Mouse (Mus musculus): ENCODE measurements around the gene Lsm4.

Gene Lsm4

DNA sequence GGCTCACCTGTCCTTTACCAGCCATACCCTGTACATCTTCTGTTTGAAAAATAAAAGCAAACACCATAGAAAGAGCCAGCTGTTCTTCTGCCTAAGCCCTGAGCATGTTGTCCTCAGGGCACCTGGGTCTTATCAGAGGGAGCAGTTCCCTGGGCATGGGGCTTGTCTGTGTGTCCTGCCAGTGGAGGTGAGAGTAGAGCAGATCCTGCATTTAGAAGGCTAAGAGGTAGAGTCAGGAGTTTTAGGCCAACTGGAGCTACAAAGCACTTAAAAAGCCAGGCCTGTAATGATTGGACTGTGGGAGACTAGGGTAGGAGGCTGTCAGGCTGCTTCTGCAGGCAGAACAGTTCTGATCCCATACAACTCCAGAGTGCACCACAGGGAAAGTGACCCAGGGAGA is 5.6 kb downstream of the Lsm4 start:
- no peak for DNase-seq (ENCODE audit: low read depth, low spot score)

DNA sequence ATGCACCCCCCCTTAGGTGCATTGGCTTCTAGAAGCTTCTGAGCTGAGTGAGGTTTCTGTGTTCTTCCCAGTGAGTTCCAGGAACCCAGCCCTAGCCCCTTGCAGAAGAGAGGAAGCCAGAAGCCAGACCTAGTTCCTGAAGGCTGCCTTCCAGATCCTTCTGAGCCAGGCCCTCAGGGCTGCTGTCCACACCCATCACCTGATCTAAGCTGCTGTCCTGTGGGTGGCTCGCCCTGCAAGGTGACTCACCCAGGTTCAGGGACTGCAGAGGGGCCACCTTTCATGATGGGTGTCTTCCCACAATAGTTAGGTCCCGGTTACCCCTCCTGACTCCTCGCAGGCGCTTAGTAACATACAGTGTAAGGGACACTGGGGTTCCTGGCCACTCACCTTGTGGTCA is 6.4 kb downstream of the Lsm4 start:
- no peak for DNase-seq (ENCODE audit: low read depth, low spot score)

DNA sequence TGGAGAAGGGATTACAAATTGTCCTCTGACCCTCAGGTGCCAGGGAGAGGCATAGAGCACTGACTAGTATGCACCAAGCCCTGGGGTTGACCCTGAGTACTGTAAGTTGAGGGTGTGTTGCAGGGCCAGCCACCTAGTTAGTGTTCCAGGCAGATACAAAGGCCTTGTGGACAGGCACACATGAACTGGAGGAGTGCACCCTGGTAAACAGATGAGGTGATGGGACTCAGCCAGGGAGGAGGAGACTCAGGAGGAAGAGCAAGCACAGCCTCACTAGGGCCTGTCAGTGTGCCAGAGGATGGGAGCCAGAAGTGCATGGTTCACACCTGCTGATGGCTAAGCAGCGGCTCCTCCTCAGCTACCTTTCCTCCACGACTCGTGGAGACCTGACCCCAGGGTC is 7.0 kb downstream of the Lsm4 start:
- DNase-seq (ENCODE audit: low read depth, low spot score) = no peak

DNA sequence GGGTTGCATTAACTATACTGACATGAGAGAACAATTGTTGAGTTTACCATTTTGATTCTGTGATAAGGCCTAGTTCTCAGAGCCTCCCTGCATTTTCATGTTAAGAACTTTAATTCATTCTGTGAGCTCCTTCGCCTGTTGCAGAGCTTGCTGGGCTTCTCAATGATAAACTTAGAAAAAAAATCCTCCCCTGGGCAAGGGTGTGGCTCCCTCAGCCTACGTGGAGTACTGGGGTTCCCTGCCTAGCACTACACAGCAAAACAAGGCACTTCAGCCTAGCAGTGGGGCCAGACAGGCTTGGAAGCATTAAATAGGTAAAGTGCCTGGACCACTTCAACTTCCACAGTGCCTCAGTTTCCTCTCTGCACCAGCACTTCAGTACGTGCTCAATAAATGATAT is 8.4 kb downstream of the Lsm4 start:
- no peak for DNase-seq (ENCODE audit: low read depth, low spot score)

DNA sequence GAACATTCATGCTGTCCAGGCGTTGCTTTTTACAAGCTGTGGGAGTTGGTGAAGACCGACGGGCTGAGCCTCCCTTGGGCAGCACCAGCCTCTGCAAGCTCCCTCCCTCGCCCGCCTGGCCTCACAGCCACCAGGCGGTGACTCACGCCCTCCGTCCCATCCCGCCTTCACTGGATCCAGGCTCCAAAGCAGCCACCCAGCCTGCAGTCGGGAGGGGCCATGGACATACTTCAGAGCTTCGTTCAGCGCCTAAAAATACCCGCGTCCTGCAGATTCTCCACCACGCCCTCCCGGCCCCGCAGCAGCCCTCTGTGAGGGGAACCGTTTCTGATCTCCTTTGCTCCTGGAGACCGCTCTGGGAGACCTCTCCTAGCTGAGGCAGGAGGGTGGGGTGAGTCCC is 9.1 kb downstream of the Lsm4 start:
- DNase-seq (ENCODE audit: low read depth, low spot score) = no peak

DNA sequence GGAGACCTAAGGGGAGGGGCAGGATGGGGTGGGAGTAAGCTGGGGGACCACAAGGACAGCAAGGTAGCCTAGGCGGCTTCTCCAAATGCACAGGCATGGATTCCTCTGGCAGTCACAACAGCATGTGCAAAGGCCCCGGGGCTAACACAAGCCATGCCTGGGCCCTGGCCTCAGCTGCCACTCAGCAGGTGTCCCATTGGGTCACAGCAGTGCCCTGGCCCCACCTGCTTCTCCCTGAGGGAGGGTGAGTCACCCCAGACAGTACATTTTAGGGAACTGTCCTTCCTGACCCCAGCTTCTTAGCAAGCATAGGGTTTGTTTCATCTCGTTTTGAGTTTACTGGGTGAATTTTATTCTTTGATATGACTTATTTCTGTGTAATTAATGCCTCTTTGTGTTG is 9.6 kb downstream of the Lsm4 start:
- DNase-seq (ENCODE audit: low read depth, low spot score) = peak; percentile 25

DNA sequence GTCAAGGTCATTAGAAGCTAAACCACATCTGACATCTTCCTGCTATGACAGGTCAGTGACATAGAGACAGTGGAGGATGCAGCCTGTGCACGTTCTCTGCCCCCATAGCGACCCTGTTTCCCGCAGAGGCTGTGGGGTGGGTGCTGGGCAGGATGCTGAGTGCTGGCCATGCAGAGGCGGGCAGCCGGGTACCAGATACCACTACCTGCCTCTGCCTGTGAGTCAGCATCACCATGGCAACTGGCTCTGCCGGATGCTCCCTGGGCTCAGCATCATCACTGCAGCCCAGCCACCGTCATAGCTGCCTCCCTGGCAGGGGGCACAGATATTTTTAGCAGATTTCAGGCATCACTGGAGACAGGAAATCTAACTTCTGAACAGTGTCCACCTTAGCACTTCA is 11.2 kb downstream of the Lsm4 start:
- no peak for DNase-seq (ENCODE audit: low read depth, low spot score)

DNA sequence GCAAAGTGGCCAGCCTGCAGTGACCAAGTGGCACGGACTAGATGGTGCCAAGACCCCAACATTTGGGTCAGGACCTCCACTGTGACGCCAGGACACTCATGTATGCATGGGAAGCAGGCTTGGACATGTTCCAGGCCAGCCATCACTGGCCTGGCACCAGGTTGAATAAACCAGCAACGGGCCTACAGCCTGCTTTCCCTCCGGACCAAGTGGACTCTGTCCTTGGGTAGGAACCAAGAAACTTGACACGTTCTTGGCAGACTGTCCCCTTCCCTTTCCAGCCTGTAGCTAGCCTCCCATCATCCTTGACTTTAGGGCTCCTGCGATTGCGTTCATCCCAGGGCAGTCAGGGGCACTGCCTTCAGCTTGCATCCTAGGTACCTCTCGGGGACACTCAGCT is 14.5 kb downstream of the Lsm4 start:
- no peak for DNase-seq (ENCODE audit: low read depth, low spot score)

DNA sequence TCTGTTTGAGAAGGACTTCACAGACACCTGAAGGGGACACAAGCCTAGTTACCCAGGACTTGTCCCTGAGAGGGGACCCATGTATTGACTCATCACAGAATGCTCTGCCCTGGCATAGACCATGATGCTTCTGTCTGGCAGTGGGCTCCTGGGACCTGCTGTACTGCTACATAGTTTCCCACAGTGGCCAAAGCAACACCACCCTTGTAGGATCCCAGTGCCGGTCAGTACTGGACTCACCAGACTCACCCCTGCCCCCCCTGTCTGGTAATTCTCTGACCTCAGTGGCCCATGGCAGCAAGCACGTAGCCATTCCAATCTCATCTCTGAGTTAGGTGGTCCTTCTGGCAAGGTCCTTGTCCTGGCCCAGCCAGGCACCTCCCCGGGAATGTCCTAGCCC is 15.1 kb downstream of the Lsm4 start:
- no peak for DNase-seq (ENCODE audit: low read depth, low spot score)

DNA sequence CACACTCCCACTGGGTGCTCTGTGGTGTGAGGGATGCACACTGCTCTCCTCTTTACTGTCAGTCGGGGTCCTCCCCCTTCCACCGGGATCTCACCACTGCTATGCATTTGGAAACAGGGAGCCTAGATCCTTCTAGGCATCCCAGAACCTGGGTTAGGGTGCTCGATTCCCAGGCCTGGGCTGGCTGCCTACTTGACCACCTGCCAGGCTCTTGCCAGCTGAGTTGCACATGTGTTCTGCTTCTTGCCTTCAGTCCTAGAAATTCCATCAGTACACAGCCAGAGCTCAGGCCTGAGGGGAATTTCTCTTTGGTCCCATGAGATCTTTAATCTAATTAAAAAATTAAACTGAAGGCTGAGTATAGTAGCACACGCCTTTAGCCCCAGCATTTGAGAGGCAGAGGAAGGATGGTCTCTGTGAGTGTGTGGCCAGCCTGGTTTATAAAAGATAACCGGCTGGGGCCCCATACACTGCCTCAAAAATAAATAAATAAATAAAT is 16.9 kb downstream of the Lsm4 start:
- DNase-seq (ENCODE audit: low read depth, low spot score) = no peak

DNA sequence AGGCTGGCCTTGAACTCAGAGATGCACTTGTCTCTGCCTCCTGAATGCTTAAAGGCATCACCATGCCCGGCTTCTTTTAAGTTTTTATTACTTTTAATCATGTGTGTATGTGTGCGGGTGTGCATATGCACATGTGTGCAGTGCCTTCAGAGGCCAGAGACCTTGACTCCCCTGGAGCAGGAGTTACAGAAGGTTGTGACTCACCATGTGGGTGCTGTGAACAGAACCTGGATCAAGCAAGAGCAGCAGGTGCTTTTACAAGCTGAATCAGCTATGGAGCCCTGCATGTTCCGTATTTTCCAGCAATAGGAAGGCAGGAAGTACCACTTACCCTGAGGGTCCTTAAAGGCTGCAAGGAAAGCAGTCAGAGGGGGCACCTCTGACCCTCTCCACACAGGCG is 18.2 kb downstream of the Lsm4 start:
- DNase-seq (ENCODE audit: low read depth, low spot score) = no peak

DNA sequence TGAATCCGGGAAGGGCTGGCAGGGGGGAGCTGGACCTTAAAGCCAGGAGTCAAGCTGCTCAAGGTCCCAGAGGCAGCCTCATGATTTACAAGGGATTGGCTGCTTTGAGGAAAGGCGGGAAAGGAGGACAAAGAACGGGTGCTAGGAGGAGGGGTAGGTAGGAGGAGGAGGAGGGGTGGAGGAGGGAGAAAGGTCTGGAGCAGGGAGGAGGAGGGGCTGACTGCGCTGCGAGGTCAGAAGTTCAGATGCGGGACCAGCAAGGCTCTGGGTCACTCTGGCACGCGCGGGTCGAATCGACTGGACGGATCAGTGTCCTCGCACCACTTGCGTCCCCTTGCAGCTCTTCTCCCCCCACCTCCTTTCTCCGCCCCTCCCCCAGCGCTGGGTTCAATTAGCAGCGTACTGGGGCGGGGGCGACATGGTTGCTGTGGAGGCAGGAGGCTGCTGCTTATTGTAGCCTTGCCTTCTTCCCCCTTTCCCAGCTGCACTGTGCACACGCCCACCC is 18.7 kb downstream of the Lsm4 start:
- no peak for DNase-seq (ENCODE audit: low read depth, low spot score)

DNA sequence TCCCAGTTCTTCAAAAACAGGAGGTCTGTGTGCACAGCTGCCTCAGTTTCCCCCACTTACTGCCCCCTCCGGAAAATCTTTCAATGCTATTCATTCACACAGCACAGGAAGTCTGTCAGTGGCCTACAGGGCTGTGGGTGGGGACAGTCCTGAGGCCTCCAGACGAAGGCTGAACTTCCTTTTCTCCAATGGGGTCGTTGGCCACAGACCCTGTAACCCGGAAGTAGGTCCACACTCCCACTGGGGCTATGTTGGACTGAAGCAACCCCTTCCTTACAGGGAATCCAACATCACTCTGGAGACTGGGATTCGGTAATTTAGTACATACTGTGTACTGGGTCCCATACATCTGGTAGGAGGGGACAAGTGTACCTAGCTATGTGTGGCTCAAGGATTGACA is 20.6 kb downstream of the Lsm4 start:
- DNase-seq (ENCODE audit: low read depth, low spot score) = peak; percentile 69

DNA sequence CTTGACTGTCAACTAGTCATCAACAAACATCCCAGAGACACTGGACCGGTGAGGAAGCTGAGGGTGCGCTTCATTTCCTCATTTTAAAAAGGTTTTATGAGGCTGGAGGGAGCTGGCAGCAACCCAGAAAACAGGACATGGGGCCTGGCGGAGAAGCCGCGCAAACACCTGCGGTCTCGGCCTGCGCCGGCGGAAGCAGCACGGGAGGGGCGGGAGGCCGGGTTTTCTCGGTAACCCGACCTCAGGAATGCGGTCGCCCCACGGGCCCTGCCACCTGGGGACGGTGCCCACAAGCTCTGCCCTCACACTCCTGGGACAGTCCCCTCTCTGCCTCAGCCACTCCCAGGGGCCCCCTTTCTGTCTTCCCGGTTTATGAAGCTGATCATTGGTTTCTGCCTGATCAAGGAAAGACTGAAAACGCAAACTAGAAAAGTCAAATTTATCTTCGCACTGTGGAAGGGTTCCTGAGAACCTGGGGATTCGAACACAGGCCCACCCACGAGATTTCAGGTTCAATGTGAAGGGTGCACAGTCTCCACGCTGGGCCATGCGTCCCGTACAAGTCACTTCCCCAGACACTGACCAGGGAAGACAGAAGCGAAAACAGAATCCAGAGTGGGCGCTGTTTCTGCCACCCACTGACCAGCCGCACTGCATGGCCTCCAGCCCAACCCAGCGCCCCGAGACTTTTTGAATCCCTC is 22.4 kb downstream of the Lsm4 start:
- DNase-seq (ENCODE audit: low read depth, low spot score) = peak; percentile 94

DNA sequence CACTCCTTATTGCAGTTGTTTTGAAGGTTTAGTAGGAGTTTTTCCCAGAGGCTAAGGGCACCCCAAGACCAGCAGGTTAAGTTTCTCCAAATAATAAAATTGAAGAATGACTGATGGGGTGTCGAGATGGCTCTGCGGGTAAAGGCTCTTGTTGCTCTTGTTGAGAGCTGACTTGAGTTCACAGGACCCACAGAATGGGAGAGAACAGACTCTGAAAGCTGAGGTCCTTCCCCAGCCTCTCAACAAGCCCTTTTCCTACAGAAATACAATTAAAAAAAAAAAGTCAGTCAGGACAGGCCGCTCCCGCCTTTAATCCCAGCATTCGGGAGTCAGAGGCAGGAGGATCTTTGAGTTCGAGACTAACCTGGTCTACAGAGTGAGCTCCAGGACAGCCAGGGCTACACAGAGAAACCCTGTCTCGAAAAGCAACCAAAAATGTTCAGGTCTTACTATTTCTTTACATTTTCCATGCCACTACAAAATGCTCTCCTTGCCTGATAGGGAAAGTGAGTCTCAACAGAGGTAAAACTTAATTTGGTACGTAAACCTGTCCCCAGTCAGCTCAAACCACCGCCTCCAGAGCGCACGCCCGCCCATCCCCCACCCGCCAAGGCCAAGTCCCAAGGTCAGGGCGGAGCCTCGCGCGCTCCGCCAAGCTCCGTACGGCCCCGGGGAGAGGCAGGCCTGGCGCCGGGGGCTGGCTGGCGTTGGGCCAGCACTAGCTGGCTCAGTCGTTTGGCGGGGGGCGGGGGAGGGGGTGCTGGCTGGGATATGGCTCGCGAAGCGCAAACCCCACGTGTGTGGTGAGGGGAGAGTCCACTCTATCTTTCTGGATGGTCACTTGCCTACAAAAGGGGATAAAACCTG is 23.2 kb downstream of the Lsm4 start:
- DNase-seq (ENCODE audit: low read depth, low spot score) = peak; percentile 95

DNA sequence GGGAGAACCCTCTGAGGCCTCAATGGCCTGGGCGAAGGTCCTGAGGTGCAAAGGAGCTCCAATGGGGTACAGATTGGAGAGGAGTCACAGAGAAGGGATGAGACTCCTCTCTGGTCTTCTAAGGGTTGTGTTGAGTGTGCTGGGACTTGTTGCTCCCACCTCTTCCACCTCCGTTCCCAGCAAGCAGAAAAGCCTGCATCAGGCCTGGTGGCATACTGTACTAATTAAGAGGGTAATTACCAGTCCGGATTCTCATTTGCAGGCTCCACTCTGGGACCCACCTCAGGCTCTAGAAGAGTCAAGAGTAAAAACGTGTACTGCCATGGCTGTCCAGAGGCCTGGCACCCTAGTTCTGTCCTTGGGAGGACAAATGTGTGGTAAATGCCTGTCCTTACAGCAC is 23.9 kb downstream of the Lsm4 start:
- DNase-seq (ENCODE audit: low read depth, low spot score) = peak; percentile 67

DNA sequence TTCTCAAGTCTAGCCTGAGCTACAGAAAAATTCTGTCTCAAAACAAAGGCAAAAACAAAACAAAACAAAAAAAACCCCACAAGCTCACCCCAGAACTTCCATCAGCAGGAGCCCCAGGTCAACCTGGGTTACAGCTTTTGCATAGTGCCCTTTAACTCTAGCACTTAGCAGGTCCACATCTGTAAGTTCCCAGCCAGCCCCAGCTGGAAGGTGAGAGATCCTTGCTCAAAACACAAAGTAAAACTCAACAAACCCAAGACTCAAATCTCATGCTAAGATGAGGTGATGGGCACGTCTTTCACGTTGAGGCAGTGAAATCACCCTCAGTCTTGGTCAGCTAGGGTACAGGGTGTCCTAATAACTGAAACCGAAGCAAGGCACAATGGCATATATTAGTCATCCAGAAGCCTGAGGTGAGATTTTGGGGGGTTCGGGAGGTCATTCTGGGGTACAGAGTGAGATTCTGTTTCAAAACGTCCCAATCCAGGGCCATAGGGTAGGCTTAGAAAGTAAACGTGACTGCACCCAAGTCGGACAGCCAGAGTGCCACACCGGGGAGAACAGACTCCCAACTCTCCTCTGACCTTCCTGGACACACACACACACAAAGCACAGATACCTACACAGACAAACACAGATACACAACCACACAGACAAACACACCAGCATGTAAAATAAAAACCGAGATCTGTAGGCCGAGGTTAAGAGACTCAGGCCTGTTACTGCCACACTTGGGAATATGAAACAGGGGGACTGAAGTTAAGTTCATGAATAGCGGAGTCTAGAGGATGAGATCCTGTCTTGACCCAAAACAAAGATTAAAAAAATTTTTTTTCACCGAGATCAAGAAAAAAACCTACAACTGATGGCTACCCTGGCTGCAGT is 24.6 kb downstream of the Lsm4 start:
- DNase-seq (ENCODE audit: low read depth, low spot score) = peak; percentile 77

DNA sequence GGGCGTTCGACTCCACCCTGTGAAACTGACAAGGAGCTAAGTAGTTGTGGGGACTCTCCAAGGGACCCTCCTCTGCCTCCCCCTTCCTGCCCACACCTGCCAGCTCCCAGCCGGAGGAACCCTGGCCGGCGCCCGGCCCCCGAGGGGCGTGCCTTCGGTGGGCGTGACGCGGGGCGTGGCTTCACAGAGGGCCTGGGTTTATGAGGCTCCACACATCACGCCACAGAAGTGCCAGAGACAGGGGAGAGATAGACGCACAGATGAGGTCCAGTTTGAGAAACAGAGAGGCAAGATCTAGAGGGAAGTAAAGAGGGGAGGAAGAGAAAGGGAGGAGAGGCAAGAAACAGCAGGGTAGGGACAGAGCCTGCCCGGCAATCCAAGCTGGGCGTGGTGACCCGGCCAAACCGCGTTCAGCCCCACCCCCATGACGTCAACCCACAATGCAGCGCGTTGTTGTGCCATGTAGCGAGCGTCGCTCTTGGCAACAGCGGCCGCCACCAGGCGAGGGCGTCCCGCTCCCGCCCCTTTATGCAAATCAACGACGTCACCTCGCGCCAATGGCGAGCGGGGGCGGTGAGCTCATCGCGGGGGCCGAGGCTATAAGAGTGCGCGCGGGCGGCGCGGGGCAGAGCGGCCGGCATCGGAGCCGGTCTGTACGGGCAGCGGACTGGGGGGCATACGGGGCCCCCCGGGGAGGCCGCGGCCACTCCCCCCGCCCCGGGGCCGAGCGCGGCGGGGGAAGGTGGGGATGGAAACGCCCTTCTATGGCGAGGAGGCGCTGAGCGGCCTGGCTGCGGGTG is 25.5 kb downstream of the Lsm4 start, which contains the start of gene Jund:
Gene Jund, plus strand, starts transcription at position 640 of the 800 bp plus-strand sequence.
- DNase-seq (ENCODE audit: low read depth, low spot score) = peak; percentile 100

DNA sequence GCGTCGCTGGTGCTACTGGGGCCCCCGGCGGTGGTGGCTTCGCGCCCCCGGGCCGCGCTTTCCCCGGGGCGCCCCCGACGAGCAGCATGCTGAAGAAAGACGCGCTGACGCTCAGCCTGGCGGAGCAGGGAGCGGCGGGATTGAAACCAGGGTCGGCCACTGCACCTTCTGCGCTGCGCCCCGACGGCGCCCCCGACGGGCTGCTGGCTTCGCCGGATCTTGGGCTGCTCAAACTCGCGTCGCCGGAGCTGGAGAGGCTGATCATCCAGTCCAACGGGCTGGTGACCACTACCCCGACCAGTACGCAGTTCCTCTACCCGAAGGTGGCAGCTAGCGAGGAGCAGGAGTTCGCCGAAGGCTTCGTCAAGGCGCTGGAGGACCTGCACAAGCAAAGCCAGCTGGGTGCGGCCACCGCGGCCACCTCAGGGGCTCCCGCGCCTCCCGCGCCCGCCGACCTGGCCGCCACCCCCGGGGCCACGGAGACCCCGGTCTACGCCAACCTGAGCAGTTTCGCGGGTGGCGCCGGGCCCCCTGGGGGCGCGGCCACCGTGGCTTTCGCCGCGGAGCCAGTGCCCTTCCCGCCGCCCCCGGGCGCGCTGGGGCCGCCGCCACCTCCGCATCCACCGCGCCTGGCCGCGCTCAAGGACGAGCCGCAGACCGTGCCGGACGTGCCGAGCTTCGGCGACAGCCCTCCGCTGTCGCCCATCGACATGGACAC is 26.2 kb downstream of the Lsm4 start:
- no peak for DNase-seq (ENCODE audit: low read depth, low spot score)
